Mouse (Mus musculus) heart, postnatal 36 days (tissue): Measurements from ENCODE around the gene Plbd2. TPM values are rescaled to one million over a fixed set of nuclear protein-coding genes. Genes with fewer than 3 reads are reported as not detected.

ENCODE experiments used
- DNase-seq, 2 experiments: peaks; one replicate each; pipeline ENCODE4 v3.0.0; 2021 to 2022
- intact Hi-C: fragments of 180-260 bp; cut with DNase I; formaldehyde crosslinking; loops from one replicate; pipeline ENCODE4 v1.15.1; 2025
- total RNA-seq, 2 experiments: library from RNA; stranded (reverse); gene quantifications; 2 replicates each; pipeline ENCODE4 v1.2.3; 2021

Plbd2 gene
- total RNA-seq, 2 experiments from 2014 or later = 37.3 to 49.8 TPM

GRCm38 (mm10) chr5:120483399-120483798, 20.0 kb downstream of the Plbd2 start:
- intact Hi-C loops = no loop called here

DNA sequence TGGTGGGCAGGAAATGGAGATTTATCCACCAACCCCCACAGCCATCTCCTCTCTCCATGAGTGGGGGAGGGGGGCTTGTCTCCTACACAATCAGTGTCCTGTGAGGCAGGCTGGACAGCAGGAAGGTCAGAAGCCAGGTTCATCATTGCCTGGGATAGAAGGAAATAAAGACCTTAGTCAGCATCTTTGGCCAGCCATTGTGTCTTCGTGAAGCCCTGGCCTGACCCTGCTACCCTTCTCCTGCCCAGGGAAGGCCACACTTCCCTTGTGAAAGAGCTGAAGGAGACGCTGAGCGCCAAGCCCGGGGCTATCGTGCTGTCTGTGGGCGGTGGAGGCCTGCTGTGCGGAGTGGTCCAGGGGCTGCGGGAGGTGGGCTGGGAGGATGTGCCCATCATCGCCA, 22.2 kb downstream of the Plbd2 start:
- no peak for DNase-seq
- intact Hi-C loops = no loop called here

More at GRCm38 (mm10) chr5:120483399-120483798, 20.0 kb downstream of the Plbd2 start:
- no peak for DNase-seq

GRCm38 (mm10) chr5:120479538-120479937, 23.9 kb downstream of the Plbd2 start:
- DNase-seq = no peak
- intact Hi-C loops = no loop called here

DNA sequence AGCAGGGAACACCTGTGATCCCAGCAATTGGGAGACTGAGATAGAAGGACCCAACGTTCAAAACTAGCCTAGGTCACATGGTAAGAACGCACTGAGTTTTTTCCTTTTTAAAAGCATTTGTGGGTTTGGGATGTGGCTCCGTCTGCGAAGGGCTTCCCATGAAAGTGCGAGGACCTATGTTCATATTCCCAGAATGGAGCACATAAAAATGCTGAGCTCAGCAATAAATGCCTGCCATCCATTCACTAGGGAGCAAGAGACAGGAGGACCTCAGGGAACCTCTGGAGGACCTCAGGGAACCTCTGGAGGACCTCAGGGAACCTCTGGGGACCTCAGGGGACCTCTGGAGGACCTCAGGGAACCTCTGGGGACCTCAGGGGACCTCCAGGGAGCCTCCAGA, 25.4 kb downstream of the Plbd2 start:
- intact Hi-C loops = no loop called here
- no peak for DNase-seq

DNA sequence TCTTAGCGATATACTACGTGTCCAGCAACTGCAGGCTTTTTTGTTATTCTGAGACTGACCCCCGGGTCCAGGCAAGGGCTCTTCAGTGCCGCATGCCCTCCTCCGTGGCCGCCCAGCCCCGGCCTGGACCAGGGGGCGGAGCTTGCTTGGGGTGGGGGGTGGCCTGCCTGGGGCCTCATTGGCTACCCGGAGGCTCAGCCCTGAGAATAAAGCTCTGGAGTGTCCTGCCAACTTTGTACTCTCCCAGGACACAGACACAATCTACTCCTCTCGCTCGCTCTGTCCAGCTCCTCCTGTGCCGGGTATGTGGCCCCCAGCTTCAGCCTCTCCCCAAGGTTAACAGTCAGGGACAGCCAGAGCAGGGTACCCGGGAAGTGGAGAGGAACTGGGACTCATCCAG, 27.1 kb downstream of the Plbd2 start, which contains the start of gene Sds:
Gene Sds (plus strand): TSS at position 231 of the 400 bp plus-strand sequence.
- intact Hi-C loops = no loop called here
- DNase-seq = no peak

DNA sequence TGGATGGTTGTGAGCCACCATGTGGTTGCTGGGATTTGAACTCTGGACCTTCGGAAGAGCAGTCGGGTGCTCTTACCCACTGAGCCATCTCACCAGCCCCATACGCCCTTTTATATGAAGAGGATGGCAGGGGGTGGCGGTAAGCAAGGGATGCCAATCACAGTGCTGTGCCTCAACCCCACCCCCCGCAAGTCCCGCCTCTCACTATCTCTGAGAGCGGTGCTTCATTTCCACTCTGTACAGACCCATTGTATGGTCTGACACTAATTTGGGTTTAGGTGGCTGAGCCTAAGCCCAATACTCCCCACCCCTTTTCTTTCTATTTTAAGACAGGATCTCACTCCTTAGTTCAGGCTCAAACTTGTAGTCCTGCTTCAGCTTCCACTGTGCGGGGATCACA, 27.6 kb downstream of the Plbd2 start:
- intact Hi-C loops = no loop called here
- DNase-seq = no peak

DNA sequence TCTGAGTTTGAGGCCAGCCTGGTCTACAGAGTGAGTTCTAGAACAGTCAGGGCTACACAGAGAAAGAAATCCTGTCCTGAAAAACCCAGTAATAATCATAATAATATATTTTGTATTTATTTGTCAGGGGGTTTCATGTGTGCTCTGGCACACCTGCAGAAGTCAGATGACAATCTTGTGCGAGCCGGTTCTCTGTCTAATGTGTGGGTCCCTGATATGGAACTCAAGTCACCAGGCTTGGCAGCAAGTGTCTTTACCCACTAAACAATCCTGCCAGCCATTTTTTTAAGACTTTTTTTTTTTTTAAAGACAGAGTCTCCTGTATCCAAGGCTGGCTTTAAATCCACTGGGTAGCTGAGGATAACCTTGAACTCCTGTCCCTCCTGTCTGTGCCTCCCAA, 30.1 kb downstream of the Plbd2 start:
- intact Hi-C loops = no loop called here
- no peak for DNase-seq

- intact Hi-C loops = no loop called here
- no peak for DNase-seq
These were observed 30.7 kb downstream of the Plbd2 start, which contains the start of gene Sdsl for GRCm38 (mm10) chr5:120472770-120473169. Gene Sdsl, minus strand, starts transcription at chr5:120472810.

GRCm38 (mm10) chr5:120471538-120471937, 31.9 kb downstream of the Plbd2 start:
- intact Hi-C loops = no loop called here

GRCm38 (mm10) chr5:120468830-120469229, 34.6 kb downstream of the Plbd2 start:
- intact Hi-C loops = no loop called here
- DNase-seq = no peak

More at GRCm38 (mm10) chr5:120471538-120471937, 31.9 kb downstream of the Plbd2 start:
- DNase-seq = no peak

- intact Hi-C loops = no loop called here
These were observed 35.1 kb downstream of the Plbd2 start for GRCm38 (mm10) chr5:120468336-120468735.

DNA sequence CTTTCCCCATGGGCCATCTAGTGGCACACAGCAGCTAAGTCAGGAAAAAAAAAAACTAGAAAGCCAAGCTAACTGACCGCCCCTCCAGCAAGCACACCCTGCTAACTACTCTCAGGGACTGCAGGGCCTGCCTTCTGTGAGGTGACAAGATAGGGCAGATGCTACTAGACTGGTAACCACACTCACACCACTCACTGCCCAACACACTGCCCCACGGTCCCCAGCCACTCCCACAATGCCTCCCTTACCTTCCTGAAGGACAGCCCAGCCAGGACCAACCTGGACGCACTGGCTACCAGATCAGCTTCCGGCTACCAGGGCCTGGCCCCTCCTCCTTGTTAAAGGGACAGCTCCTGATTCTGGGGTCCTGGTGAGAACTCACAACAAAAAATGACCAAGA, 36.4 kb downstream of the Plbd2 start:
- intact Hi-C loops = no loop called here
- peak in 1 of 2 experiments; percentile 23 for DNase-seq

More at GRCm38 (mm10) chr5:120468336-120468735, 35.1 kb downstream of the Plbd2 start:
- DNase-seq = no peak

GRCm38 (mm10) chr5:120465860-120466259, 37.6 kb downstream of the Plbd2 start:
- peak; percentile 46 to 56 for DNase-seq
- intact Hi-C loops = no loop called here

- intact Hi-C loops = no loop called here
- DNase-seq = peak in 1 of 2 experiments; percentile 43
These were observed 38.4 kb downstream of the Plbd2 start for GRCm38 (mm10) chr5:120465062-120465461.

- no peak for DNase-seq
- intact Hi-C loops = no loop called here
These were observed 39.1 kb downstream of the Plbd2 start for GRCm38 (mm10) chr5:120464321-120464720.

- DNase-seq = no peak
- intact Hi-C loops = no loop called here
These were observed 41.5 kb downstream of the Plbd2 start for GRCm38 (mm10) chr5:120461902-120462301.

DNA sequence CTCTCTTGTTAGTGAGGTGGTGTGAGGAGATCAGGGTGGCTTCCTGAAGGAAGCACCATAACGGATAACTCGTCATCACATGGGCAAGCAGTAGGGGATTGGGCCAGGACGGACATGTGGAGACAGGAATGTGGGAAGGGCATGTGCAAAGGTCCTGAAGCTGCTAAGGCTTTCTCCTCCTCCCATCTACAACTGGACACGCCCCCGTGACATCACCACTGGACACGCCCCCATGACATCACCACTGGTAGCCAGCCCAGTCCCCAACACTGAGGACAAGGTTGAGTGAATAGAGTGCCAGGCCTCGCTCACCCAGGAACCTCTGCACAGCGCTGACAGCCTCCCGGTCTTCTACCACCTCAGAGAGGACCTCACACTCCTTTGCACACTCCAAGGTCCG, 44.3 kb downstream of the Plbd2 start:
- intact Hi-C loops = no loop called here
- DNase-seq = no peak

- intact Hi-C loops = no loop called here
- peak in 1 of 2 experiments; percentile 62 for DNase-seq
These were observed 45.8 kb downstream of the Plbd2 start for GRCm38 (mm10) chr5:120457628-120458027.

DNA sequence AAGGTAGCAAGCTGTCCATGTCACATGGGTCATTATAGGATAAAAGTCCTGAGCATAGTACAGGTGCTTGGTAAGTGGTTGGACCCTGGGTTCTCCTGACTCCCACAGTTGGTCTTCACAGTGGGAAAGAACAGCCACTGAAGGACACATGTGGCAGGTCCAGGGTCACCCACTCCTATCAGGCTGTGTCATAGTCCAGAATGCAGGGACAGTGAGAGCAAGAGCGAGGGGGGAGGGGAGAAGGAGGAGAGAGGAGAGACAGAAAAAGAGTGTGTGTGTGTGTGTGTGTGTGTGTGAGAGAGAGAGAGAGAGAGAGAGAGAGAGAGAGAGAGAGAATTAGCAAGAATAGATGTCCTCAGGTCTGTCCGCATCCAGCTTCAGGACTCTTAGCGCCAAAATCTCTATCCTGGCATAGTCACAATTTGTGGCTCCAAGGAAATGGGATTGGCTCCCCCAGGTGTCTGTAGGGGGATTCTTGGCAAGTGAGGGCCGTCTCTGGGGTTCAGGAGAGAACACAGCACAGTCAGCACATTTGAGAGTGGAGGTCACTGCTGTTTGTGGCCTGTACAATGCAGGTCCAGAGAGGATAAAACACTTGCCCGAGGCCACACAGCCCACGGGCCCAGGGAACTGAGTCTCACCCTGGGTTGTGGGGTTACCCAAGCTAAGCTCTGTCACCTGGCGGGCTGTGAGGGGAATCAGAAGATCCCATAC, 46.4 kb downstream of the Plbd2 start:
- intact Hi-C loops = no loop called here
- no peak for DNase-seq

GRCm38 (mm10) chr5:120456253-120456652, 47.2 kb downstream of the Plbd2 start:
- intact Hi-C loops = no loop called here
- DNase-seq = no peak

GRCm38 (mm10) chr5:120454756-120455337, 48.6 kb downstream of the Plbd2 start:
- intact Hi-C loops = no loop called here
- no peak for DNase-seq

- intact Hi-C loops = loop anchor here (10.0 kb wide), 1 partner anchor 193 kb away; no protein-coding TSS in a partner anchor
- no peak for DNase-seq
These were observed 56.1 kb downstream of the Plbd2 start for GRCm38 (mm10) chr5:120447305-120447704.
